Mouse (Mus musculus): ENCODE measurements at regions not wholly inside any gene's neighbourhood (a gene's known extent, or its start where the extent isn't known, plus 50 kb on each side); places are given as distances from the start of the nearest gene placed in this dataset.

GRCm38 (mm10) chr4:66478601-66479217 lies 74.3 kb upstream of the Astn2 start:
- DNase-seq (ENCODE audit: low spot score): no peak

All from ovary, adult 18-20 months (tissue).